Mouse (Mus musculus) lung, adult 2 months (tissue): Measurements from ENCODE around the gene Mindy4. TPM values are rescaled to one million over a fixed set of nuclear protein-coding genes. Genes with fewer than 3 reads are reported as not detected.

Experiments
- DNase-seq: peaks from one replicate; pipeline ENCODE4 v3.0.0; 2022
- H3K4me1 ChIP-seq: fragments of 200-500 bp; 2 replicates; pipeline ENCODE4 v1.6.1; 2011; ENCODE audit warnings: low read length; ENCODE audit not compliant: control insufficient read depth, insufficient read depth
- H3K4me3 ChIP-seq: fragments of 200-500 bp; replicated peaks from 2 replicates; pipeline ENCODE3; 2011; ENCODE audit warnings: low read depth, mild to moderate bottlenecking, control low read depth, low read length; ENCODE audit errors: extremely low read depth
- CTCF ChIP-seq: fragments of 200-500 bp; IDR thresholded peaks from 2 replicates; pipeline ENCODE4 v1.5.1; 2011; ENCODE audit warnings: mild to moderate bottlenecking, low read length, control low read depth; ENCODE audit not compliant: insufficient read depth
- POLR2A ChIP-seq: fragments of 200-500 bp; IDR thresholded peaks from 2 replicates; pipeline ENCODE4 v1.6.1; 2011; ENCODE audit warnings: low read depth, mild to moderate bottlenecking, control low read depth, low read length, borderline replicate concordance; ENCODE audit errors: extremely low read depth
- WGBS: fragments of 180-500 bp; shearing (Covaris S2); methylation state at CpG from one replicate; pipeline ENCODE4 v1.1.7; 2018; 5-methylcytosine and 5-hydroxymethylcytosine counted together
- polyA plus RNA-seq: library from polyadenylated mRNA; depleted of rRNA; stranded (reverse); fragments of >200 nt; gene quantifications from 2 replicates; pipeline ENCODE4 v1.2.3, GENCODE M21; 2012

Mindy4 gene
- polyA plus RNA-seq, 1 experiment, result 35.7 TPM

GRCm38 (mm10) chr6:55272952-55273351 is 69.8 kb downstream of the Mindy4 start:
- 76% methylated on average over 7 of the region's 7 CpGs for WGBS
- no peak for DNase-seq
- no peak overlapping the region for H3K4me3 ChIP-seq
- TF ChIP-seq CTCF (no peak), POLR2A (no peak)
- H3K4me1 ChIP-seq, result peaks cover 7% of the 10 kb centered on the region; the same call in 1 of the 2 replicates

- Histone ChIP-seq H3K4me3 (no peak overlapping the region), H3K4me1 (peaks cover 7% of the 10 kb centered on the region; the same call in 1 of the 2 replicates)
- 67% methylated on average over 5 of the region's 5 CpGs for WGBS
- no peak for DNase-seq
- TF ChIP-seq CTCF (no peak), POLR2A (no peak)
These were observed 70.3 kb downstream of the Mindy4 start for GRCm38 (mm10) chr6:55273463-55273862.

DNA sequence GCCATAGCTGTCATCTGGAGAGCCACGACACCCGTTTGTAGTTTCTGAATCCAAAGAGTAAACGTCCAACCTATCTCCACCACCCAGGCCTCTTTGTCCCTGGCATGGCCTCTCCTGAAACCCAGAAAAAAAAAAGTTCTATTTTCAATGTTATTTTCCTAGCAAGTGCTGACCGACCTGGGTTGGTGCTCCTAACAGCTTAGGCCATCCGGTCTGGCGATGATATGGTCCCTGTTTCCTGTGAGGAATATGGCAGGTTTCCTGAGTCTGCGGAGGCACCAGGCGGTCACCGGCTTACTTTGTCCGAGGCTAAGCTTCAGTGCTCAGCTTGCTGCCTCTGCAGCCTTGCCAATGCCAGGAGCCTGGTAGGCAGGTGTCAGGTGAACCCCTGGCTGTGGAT is 71.8 kb downstream of the Mindy4 start:
- TF ChIP-seq CTCF (no peak), POLR2A (no peak)
- peaks cover 7% of the 10 kb centered on the region; the same call in 1 of the 2 replicates for H3K4me1 ChIP-seq
- 58% methylated on average over 10 of the region's 10 CpGs for WGBS
- no peak overlapping the region for H3K4me3 ChIP-seq
- DNase-seq, result no peak

DNA sequence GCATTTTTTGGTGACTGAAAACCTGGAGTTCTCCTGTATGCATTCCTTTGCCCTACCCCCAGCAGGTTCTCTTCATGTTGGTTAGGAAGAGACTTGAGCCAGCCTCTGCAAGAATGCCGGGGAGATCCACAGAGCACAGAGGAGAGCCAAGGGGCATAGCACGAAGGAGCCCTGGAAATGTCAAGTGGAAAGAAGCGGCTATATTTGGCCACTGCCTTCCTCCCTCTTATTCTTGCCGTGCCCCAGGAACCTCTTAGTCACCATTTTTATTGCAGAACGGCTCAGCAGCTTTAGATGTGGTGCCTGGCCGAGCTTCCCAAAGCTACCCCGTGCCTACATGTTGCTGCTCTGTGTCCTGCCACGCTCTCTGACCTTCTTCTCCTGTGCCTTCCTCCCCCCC is 72.6 kb downstream of the Mindy4 start:
- no peak overlapping the region for H3K4me3 ChIP-seq
- 59% methylated on average over 8 of the region's 8 CpGs for WGBS
- TF ChIP-seq CTCF (no peak), POLR2A (no peak)
- H3K4me1 ChIP-seq, result peaks cover 7% of the 10 kb centered on the region; the same call in 1 of the 2 replicates
- no peak for DNase-seq

DNA sequence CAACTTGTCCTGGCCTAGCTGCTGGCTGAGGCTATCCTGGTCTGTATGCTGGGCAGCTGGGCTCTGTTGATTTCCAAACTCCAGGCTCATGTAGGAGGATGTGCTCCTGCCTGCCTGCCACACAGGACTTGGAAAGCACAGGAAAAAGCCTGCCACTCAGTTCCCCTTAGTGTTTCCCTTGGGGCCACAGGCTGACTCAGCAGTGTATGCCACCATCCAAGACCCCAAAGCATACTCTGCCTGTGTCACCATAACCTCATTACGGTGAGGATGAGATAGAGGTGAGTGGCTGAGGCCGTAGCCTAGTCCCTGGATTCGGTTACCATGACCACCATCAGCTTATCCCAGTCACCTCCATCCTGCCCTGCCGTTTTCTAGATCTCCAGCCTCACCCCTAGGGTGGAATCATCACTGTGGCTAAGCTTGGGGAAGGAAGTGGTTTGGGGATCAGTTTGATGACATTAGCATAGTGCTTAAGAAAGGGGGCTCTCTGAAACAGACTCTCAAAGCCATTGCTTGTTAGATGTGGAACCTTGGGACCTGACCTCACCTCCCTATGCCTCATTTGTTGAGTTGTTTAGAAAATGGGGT is 73.6 kb downstream of the Mindy4 start:
- H3K4me3 ChIP-seq, result no peak overlapping the region
- WGBS, result 73% methylated on average over 4 of the region's 4 CpGs
- TF ChIP-seq CTCF (no peak), POLR2A (no peak)
- DNase-seq, result no peak
- peaks cover 7% of the 10 kb centered on the region; the same call in 1 of the 2 replicates for H3K4me1 ChIP-seq

- Histone ChIP-seq H3K4me3 (no peak overlapping the region), H3K4me1 (peaks cover 5% of the 10 kb centered on the region; the same call in 1 of the 2 replicates)
- 83% methylated on average over 6 of the region's 6 CpGs for WGBS
- TF ChIP-seq POLR2A, result no peak
- TF ChIP-seq CTCF, result no peak
- no peak for DNase-seq
These were observed 74.9 kb downstream of the Mindy4 start for GRCm38 (mm10) chr6:55278086-55278485.

GRCm38 (mm10) chr6:55278520-55278919 is 75.3 kb downstream of the Mindy4 start:
- Histone ChIP-seq H3K4me3 (no peak overlapping the region), H3K4me1 (peaks cover 4% of the 10 kb centered on the region; the same call in 1 of the 2 replicates)
- no peak for DNase-seq
- WGBS, result 74% methylated on average over 4 of the region's 4 CpGs
- TF ChIP-seq CTCF (no peak), POLR2A (no peak)

DNA sequence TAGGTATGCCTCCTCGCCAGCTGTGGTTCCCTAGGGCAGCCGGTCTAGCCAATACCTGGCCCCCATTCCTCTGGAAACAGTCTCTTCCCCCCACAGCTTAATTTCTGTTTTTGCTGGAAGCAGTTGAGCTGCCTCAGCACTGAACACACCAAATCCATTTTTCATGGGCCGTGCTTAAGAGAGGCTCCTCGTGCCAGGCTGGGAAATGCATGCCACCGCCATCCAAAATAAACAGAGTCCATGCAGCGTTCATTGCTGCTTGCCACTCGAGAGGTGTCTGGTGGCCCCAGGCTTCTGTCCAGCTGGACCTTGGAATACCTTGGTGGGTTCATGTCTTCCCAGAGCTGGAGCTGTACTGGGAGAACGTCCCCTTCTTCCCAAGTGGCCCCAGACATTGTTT is 77.8 kb downstream of the Mindy4 start:
- no peak for DNase-seq

DNA sequence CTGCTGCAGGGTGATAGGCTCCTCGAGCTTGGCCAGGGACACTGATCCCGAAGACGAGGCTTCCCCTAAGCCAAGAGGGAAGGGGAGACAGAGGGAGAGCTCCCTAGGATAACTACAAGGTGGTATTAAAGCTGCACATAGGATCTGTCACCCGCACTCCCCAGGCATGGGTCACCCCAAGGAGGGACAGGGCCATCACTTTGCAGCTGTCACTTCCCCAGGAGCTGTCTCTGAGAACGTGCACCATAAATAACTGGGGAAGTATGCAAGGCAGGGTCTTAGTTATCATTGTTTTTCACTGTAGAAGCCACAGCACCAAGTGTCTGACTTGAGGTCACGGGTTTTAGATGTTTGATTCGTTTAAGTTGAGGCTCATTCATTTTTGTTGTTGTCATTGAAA is 78.5 kb downstream of the Mindy4 start:
- 82% methylated on average over 7 of the region's 7 CpGs for WGBS
- Histone ChIP-seq H3K4me1 (no peaks in the 10 kb centered on the region), H3K4me3 (no peak overlapping the region)
- no peak for DNase-seq
- TF ChIP-seq CTCF (no peak), POLR2A (no peak)

More for the DNA sequence above, 77.8 kb downstream of the Mindy4 start:
- TF ChIP-seq CTCF (no peak), POLR2A (no peak)
- H3K4me3 ChIP-seq, result no peak overlapping the region
- 73% methylated on average over 8 of the region's 8 CpGs for WGBS
- no peaks in the 10 kb centered on the region for H3K4me1 ChIP-seq

- Histone ChIP-seq H3K4me1 (no peaks in the 10 kb centered on the region), H3K4me3 (no peak overlapping the region)
- 90% methylated on average over 8 of the region's 8 CpGs for WGBS
- no peak for TF ChIP-seq POLR2A
- no peak for TF ChIP-seq CTCF
- no peak for DNase-seq
These were observed 79.2 kb downstream of the Mindy4 start for GRCm38 (mm10) chr6:55282348-55282747.

GRCm38 (mm10) chr6:55285218-55285617 is 82.0 kb downstream of the Mindy4 start:
- 87% methylated on average over 5 of the region's 5 CpGs for WGBS
- TF ChIP-seq CTCF (no peak), POLR2A (no peak)
- no peaks in the 10 kb centered on the region for H3K4me1 ChIP-seq
- no peak for DNase-seq
- no peak overlapping the region for H3K4me3 ChIP-seq
